Mouse (Mus musculus) brown adipose tissue, adult 24 weeks (tissue): ENCODE results near the gene Elac2. TPM values are rescaled to one million over a fixed set of nuclear protein-coding genes. Genes with fewer than 3 reads are reported as not detected.

ENCODE experiments used
- H3K27ac ChIP-seq: fragments of 200-500 bp; replicated peaks from 2 replicates; pipeline ENCODE4 v1.5.1; 2012; ENCODE audit warnings: low read depth, mild to moderate bottlenecking, low read length
- H3K4me1 ChIP-seq: fragments of 200-500 bp; 2 replicates; pipeline ENCODE4 v1.6.1; 2012; ENCODE audit warnings: low read length, mixed read lengths; ENCODE audit not compliant: control insufficient read depth, insufficient read depth, insufficient read length
- H3K4me3 ChIP-seq: fragments of 200-500 bp; 2 replicates; pipeline ENCODE4 v1.5.1; 2012; ENCODE audit warnings: low read depth, mild to moderate bottlenecking, low read length, moderate library complexity; ENCODE audit not compliant: insufficient read depth
- polyA plus RNA-seq: library from polyadenylated mRNA; stranded (reverse); fragments of >200 nt; gene quantifications from 2 replicates; pipeline ENCODE4 v1.2.4, GENCODE M21; 2012; ENCODE audit not compliant: missing spikeins, insufficient read depth, insufficient read length

The Elac2 gene
- 19.3 and 21.4 TPM in 2 replicates for polyA plus RNA-seq

GRCm38 (mm10) chr11:64978720-64979488 is at the start of gene Elac2:
Gene Elac2, plus strand, starts transcription at chr11:64979038.
- H3K4me3 ChIP-seq = peak within 1 kb of the TSS; percentile 74
- H3K27ac ChIP-seq = peak within 1 kb of the TSS; percentile 66

DNA sequence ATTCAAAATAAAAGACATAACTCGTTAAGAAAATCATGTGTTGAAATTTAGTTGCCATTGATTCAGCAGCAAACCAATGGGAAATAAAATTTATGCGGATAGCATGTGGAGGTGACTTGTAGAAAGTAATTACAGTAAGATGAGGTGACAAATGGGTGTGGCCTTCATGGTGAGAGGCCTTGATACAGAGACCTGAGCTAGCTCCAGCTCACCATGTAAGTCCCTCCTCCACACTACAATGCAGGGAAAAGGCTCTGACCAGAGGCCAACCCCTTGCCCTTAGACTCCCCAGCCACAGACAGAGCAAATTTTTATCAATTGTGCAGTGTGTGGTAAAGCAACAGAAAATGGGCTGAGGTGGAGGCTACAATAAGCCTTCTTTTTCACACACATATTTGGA is 49.7 kb upstream of the Elac2 start:
- no peak overlapping the region for H3K27ac ChIP-seq

More at GRCm38 (mm10) chr11:64978720-64979488, at the start of gene Elac2:
- peaks cover 3% of the 10 kb centered on the region; the same call in 1 of the 2 replicates for H3K4me1 ChIP-seq

DNA sequence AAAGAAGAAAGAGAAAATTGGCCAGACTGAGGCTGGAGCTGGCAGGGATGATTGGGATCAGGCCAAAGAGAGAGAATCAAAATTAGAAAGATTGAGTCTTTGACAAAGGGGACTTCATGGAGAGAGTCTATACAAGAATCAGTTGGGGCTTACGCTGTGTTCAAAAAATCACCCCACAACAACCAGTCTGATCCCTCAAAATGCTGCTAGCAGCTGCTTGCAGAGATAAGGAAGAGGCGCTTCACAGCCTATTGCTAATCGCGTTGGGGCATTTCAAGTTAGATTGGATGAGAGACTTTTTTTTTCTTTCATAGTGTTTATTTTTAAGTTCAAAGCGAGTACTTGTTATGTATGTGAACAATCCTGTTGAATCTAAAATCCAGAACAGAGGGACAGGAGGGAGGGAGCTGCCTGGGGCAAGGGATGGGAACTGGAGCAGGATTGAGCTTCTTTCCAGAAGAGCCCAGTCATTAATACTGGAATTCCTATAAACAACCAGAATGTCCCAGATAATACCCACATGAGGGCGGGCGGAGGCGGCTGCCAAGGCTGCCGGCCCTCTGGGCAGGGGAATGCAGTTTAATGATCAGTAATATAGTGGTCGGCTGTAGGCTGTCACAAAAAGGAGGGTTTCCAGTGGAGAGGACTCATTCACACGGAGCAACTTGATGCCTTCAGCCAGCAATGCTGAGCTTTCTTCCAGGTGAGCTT is 47.6 kb upstream of the Elac2 start:
- no peak overlapping the region for H3K27ac ChIP-seq
- H3K4me1 ChIP-seq = no peaks in the 10 kb centered on the region
- no peak overlapping the region for H3K4me3 ChIP-seq

More for the DNA sequence above, 49.7 kb upstream of the Elac2 start:
- Histone ChIP-seq H3K4me3 (no peak overlapping the region), H3K4me1 (no peaks in the 10 kb centered on the region)

DNA sequence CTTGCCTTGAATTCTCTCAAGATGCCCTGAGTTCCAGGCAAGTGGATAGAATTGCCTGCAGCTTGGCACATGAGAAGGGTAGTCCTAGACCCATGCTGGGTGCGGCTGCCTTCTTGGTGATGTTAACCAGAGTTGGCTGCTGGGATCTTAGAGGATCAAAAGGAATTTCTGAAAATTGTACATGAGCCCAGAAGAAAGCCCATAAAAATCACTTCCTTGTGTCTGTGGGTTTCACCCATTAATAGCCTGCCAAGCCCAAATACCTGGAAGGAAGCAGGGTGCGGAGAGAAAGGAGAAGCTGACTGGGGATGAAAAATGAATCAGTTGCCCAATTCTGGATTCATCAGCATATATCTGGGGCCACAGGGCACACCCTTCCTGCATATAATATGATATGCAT is 41.6 kb upstream of the Elac2 start:
- no peaks in the 10 kb centered on the region for H3K4me1 ChIP-seq
- H3K4me3 ChIP-seq = no peak overlapping the region
- no peak overlapping the region for H3K27ac ChIP-seq

GRCm38 (mm10) chr11:64941193-64941592 is 37.6 kb upstream of the Elac2 start:
- H3K27ac ChIP-seq = no peak overlapping the region
- no peak overlapping the region for H3K4me3 ChIP-seq
- no peaks in the 10 kb centered on the region for H3K4me1 ChIP-seq

- no peak overlapping the region for H3K4me3 ChIP-seq
- H3K4me1 ChIP-seq = no peaks in the 10 kb centered on the region
- no peak overlapping the region for H3K27ac ChIP-seq
Observed at GRCm38 (mm10) chr11:64949782-64950181, 29.1 kb upstream of the Elac2 start.

DNA sequence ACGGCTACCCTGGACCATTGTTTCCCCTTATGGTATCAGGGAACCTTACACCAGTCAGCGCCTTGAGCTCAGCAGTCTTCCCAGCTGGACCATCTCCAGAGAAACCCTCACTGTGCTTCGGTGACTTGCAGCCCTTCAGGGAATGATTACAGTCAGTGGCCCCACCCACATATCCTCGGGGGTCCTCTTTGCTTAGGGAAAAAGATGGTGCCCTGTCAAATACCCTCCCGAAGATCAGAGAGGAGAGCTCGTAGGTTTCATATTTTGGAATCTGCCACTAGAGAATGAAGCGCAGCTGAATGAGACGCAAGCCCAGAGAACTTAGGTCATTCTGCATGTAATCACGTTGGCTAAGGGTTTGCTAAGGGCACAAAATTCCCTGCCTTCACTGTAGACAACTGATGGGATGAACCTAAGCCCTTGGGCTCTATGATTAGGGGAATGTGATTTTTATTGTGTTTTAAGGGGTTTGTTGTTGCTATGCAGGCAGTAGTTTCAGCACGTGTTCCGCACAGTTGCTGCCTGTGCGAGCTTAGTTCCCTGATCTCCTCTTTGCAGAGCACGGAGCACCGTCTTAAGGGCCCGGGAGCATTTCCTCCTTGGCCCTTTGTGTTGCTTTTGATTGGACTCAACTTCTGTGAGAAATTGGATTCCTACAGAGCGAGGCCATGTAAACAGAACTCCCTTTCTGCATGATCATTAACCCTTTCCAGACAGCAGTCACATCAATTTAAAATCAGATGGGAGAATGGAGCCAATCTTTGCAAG is 21.7 kb upstream of the Elac2 start:
- no peak overlapping the region for H3K27ac ChIP-seq
- H3K4me1 ChIP-seq = no peaks in the 10 kb centered on the region
- H3K4me3 ChIP-seq = no peak overlapping the region

- Histone ChIP-seq H3K27ac (no peak overlapping the region), H3K4me3 (no peak overlapping the region), H3K4me1 (no peaks in the 10 kb centered on the region)
Observed at GRCm38 (mm10) chr11:64962629-64963028, 16.2 kb upstream of the Elac2 start.

DNA sequence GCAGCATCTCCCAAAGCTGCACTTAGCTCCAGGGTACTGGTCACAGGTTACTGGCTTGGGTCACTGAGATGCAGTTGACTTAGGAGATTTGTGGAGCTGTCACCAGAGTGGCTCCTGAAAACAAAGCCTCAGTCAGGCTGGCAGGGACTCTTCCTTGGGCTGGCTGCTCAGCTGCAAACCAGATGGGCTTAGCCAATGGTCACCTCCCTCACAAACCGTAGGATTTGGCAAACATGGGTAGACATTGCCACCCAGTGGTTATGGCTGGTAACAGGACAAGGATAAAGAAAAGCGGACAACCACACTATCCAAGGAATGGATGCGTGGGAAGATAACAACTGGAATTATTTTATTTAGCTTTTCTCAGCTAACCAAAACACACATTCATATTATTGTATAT is 10.3 kb upstream of the Elac2 start:
- no peak overlapping the region for H3K4me3 ChIP-seq
- H3K27ac ChIP-seq = no peak overlapping the region
- H3K4me1 ChIP-seq = no peaks in the 10 kb centered on the region

GRCm38 (mm10) chr11:64968939-64969342 is 9.9 kb upstream of the Elac2 start:
- no peak overlapping the region for H3K4me3 ChIP-seq
- H3K27ac ChIP-seq = no peak overlapping the region
- no peaks in the 10 kb centered on the region for H3K4me1 ChIP-seq

- Histone ChIP-seq H3K27ac (no peak overlapping the region), H3K4me1 (no peaks in the 10 kb centered on the region), H3K4me3 (no peak overlapping the region)
Observed at GRCm38 (mm10) chr11:64971471-64971988, 7.3 kb upstream of the Elac2 start.

DNA sequence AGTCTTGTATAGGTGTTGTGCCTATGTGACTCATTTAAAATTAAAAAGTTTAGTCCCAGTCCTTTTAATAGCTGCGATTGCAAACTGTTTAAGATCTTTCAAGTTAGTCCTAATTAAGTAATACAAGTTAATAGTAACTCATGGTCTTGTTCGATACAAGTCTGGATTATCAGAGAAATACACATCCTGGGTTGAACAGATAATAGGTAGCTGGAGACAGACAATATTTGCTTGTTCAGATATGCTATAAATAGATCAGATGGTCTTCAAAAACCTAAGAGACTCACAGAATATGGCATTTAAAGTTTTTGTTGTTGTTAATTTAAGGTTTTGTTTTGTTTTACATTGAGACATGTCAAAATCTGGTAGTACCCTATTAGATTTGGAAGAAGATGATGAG is 6.4 kb upstream of the Elac2 start:
- Histone ChIP-seq H3K27ac (no peak overlapping the region), H3K4me3 (no peak overlapping the region), H3K4me1 (no peaks in the 10 kb centered on the region)

DNA sequence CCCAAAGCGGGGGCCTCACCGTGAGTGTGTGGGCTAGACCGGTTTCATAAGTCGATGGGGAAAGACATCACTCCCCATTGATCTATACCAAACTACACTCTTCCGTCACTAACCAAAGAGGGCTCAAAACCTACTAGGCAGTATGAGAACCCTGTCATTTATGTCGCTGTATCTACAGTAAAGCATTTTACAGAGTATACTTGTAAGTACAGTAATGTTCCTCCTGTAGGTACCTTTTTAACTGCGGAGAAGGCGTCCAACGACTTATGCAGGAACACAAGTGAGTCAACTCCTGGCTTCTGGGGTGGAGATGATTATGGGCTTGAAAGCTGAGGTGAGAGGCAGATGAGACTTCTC is 629 bp downstream of the Elac2 start:
- no peak overlapping the region for H3K27ac ChIP-seq
- peak overlapping the region; percentile 74 for H3K4me3 ChIP-seq
- H3K4me1 ChIP-seq = peaks cover 3% of the 10 kb centered on the region; the same call in 1 of the 2 replicates

GRCm38 (mm10) chr11:64988556-64988955 is 9.7 kb downstream of the Elac2 start:
- no peak overlapping the region for H3K27ac ChIP-seq
- H3K4me3 ChIP-seq = no peak overlapping the region
- no peaks in the 10 kb centered on the region for H3K4me1 ChIP-seq

DNA sequence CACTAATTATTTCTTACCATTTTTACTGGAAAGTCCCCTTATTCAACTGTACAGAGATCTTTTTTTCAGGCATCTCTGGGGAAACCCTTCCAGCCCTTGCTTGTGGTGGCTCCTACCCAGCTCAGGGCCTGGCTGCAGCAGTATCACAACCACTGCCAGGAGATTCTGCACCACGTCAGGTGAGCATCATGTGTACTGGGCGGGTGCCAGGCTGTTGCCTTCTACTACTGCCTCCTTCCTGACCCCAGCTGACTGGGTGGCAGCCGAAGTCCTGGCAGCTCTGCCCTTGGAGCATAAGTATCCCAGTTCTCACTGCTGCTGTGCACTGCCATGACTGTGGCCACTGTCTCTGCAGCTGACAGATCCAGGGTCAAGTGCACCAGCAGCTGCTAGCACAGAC is 19.6 kb downstream of the Elac2 start:
- no peak overlapping the region for H3K4me3 ChIP-seq
- no peaks in the 10 kb centered on the region for H3K4me1 ChIP-seq
- H3K27ac ChIP-seq = no peak overlapping the region
